Mouse (Mus musculus) heart, postnatal 0 days (tissue): ENCODE results near the gene 2810004N23Rik. TPM values are rescaled to one million over a fixed set of nuclear protein-coding genes. Genes with fewer than 3 reads are reported as not detected.

Experiments
- ATAC-seq: fragments of 200-750 bp; cut with Nextera tagmentation; 2 replicates; pipeline ENCODE4 v1.8.0; 2017; ENCODE audit warnings: low read depth, moderate number of reproducible peaks, moderate library complexity; ENCODE audit not compliant: insufficient read depth
- DNase-seq: peaks from one replicate; pipeline ENCODE4 v3.0.0-alpha.2; 2016; ENCODE audit warnings: low spot score
- H3K27ac ChIP-seq: fragments of 300-500 bp; sonication (generic); 2 replicates; pipeline ENCODE4 v1.5.1; 2014; ENCODE audit warnings: low read depth, mild to moderate bottlenecking
- H3K27me3 ChIP-seq: fragments of 300-500 bp; sonication (generic); 2 replicates; pipeline ENCODE4 v1.6.1; 2014; ENCODE audit warnings: low read length, mixed read lengths; ENCODE audit not compliant: control insufficient read depth, insufficient read depth
- H3K36me3 ChIP-seq: fragments of 300-500 bp; sonication (generic); replicated peaks from 2 replicates; pipeline ENCODE4 v1.6.1; 2014; ENCODE audit warnings: low read length, mixed read lengths; ENCODE audit not compliant: control insufficient read depth, insufficient read depth
- H3K4me1 ChIP-seq: fragments of 300-500 bp; sonication (generic); 2 replicates; pipeline ENCODE4 v1.6.1; 2014; ENCODE audit warnings: antibody characterized with exemption; ENCODE audit not compliant: control insufficient read depth, insufficient read depth
- H3K4me2 ChIP-seq: fragments of 300-500 bp; sonication (generic); 2 replicates; pipeline ENCODE4 v1.6.1; 2014; ENCODE audit warnings: low read depth, mild to moderate bottlenecking, low read length, moderate library complexity
- H3K4me3 ChIP-seq: fragments of 300-500 bp; sonication (generic); 2 replicates; pipeline ENCODE4 v1.5.1; 2014; ENCODE audit warnings: low read depth, low read length
- H3K9ac ChIP-seq: fragments of 300-500 bp; sonication (generic); replicated peaks from 2 replicates; pipeline ENCODE4 v1.6.1; 2014; ENCODE audit warnings: low read depth, low read length, mixed read lengths
- H3K9me3 ChIP-seq: fragments of 300-500 bp; sonication (generic); replicated peaks from 2 replicates; pipeline ENCODE4 v1.6.1; 2016; ENCODE audit warnings: low read length; ENCODE audit not compliant: control insufficient read depth
- CTCF ChIP-seq: IDR thresholded peaks from 2 replicates; pipeline ENCODE4 v1.5.1; 2016; ENCODE audit warnings: antibody characterized with exemption, control low read depth, low read depth
- EP300 ChIP-seq: IDR thresholded peaks from 2 replicates; pipeline ENCODE4 v1.6.1; 2016; ENCODE audit warnings: antibody characterized with exemption, low read depth
- WGBS: fragments of 180-500 bp; shearing (Covaris S2); extraction: QIAGEN DNeasy Blood & Tissue Kit; methylation state at CpG from one replicate; pipeline ENCODE4 v1.1.7; 2014; 5-methylcytosine and 5-hydroxymethylcytosine counted together
- polyA plus RNA-seq: library from polyadenylated mRNA; unstranded; fragments of >200 nt; fragmentation: Nextera tagmentation; extraction: Ambion mirVana; gene quantifications from 2 replicates; pipeline ENCODE4 v1.2.1, GENCODE M21; 2015
- total RNA-seq: library from RNA; depleted of rRNA; stranded (reverse); fragments of >200 nt; gene quantifications from 2 replicates; pipeline ENCODE4 v1.2.3, GENCODE M21; 2014; ENCODE audit warnings: low replicate concordance

The 2810004N23Rik gene
- total and polyA plus RNA-seq, 2 experiments from 2014 or later = 45.9 to 49.6 TPM

DNA sequence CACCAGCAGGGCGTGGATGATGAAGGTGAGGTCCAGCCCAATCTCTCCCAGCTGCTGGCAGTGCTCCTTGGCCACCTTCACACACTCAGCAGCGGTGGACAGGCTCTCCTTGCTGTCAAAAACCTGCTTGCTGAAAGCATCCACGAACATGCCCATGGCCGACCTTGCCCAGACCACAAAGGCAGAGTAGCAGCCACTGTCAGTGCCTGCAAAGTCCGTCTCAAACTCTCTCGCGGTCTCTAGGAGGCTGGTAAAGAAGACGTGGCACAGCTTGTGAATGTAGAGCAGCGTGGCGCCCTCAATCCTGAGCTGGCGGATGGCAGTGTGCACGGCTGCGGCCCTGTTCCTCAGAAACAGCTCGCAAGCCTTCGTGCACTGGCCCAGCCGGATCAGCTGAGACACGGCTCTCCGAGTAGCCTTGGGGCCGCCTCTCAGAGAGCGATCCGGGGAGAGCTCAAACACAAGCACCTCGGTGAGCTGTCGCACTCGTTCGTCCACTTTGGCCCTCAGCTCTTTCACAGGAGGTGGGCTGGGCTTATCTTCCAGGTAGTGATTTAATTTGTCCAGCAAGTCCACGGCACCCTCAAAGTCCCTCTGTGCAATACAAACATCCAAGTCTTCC, 33.2 kb upstream of the 2810004N23Rik start:
- WGBS = 79% methylated on average over 26 of the region's 26 CpGs
- H3K9me3 ChIP-seq = no peaks in the 10 kb centered on the region
- ATAC-seq = no peak
- H3K4me3 ChIP-seq = peak overlapping the region; percentile 82
- no peak overlapping the region for H3K27ac ChIP-seq
- H3K9ac ChIP-seq = peak overlapping the region; percentile 79; the same call in 1 of the 2 replicates
- peak overlapping the region; percentile 96 for H3K4me2 ChIP-seq
- TF ChIP-seq CTCF (no peak), EP300 (no peak)
- H3K36me3 ChIP-seq = peaks cover 42% of the 10 kb centered on the region
- no peak for DNase-seq
- peaks cover 13% of the 10 kb centered on the region for H3K4me1 ChIP-seq
- no peaks in the 10 kb centered on the region for H3K27me3 ChIP-seq

GRCm38 (mm10) chr8:124892596-124892995, 29.7 kb upstream of the 2810004N23Rik start:
- Histone ChIP-seq H3K27me3 (no peaks in the 10 kb centered on the region), H3K27ac (no peak overlapping the region), H3K4me3 (no peak overlapping the region), H3K9ac (no peak overlapping the region), H3K36me3 (peaks cover 58% of the 10 kb centered on the region), H3K4me1 (peaks cover 7% of the 10 kb centered on the region; the same call in 1 of the 2 replicates), H3K4me2 (no peak overlapping the region), H3K9me3 (no peaks in the 10 kb centered on the region; the same call in 1 of the 2 replicates)
- 58% methylated on average over 3 of the region's 3 CpGs for WGBS
- TF ChIP-seq EP300 (no peak), CTCF (no peak)
- ATAC-seq (no peak), DNase-seq (no peak)

GRCm38 (mm10) chr8:124888385-124888784, 25.5 kb upstream of the 2810004N23Rik start:
- no peaks in the 10 kb centered on the region; the same call in 1 of the 2 replicates for H3K9me3 ChIP-seq
- TF ChIP-seq EP300 = no peak
- 0 out of 2 replicates have a peak, but pooled peaks have one; percentile 10 for TF ChIP-seq CTCF
- peaks cover 83% of the 10 kb centered on the region for H3K36me3 ChIP-seq
- WGBS = 93% methylated on average over 5 of the region's 5 CpGs
- H3K27me3 ChIP-seq = no peaks in the 10 kb centered on the region
- H3K4me2 ChIP-seq = no peak overlapping the region
- no peak overlapping the region for H3K4me3 ChIP-seq
- no peak overlapping the region for H3K9ac ChIP-seq
- H3K4me1 ChIP-seq = no peaks in the 10 kb centered on the region
- DNase-seq = no peak
- no peak overlapping the region for H3K27ac ChIP-seq
- ATAC-seq = no peak

GRCm38 (mm10) chr8:124878946-124879526, 16.1 kb upstream of the 2810004N23Rik start:
- Histone ChIP-seq H3K27ac (no peak overlapping the region), H3K36me3 (peaks cover 94% of the 10 kb centered on the region), H3K4me2 (no peak overlapping the region), H3K9ac (no peak overlapping the region), H3K4me3 (no peak overlapping the region), H3K4me1 (no peaks in the 10 kb centered on the region), H3K9me3 (no peaks in the 10 kb centered on the region), H3K27me3 (no peaks in the 10 kb centered on the region)
- 46% methylated on average over 10 of the region's 10 CpGs for WGBS
- no peak for ATAC-seq
- DNase-seq = no peak
- TF ChIP-seq EP300 (no peak), CTCF (no peak)

- Histone ChIP-seq H3K4me3 (no peak overlapping the region), H3K4me1 (peaks cover 1% of the 10 kb centered on the region; the same call in 1 of the 2 replicates), H3K27ac (no peak overlapping the region), H3K9me3 (no peaks in the 10 kb centered on the region), H3K36me3 (peaks cover 94% of the 10 kb centered on the region), H3K9ac (no peak overlapping the region), H3K27me3 (no peaks in the 10 kb centered on the region), H3K4me2 (no peak overlapping the region)
- DNase-seq (no peak), ATAC-seq (no peak)
- TF ChIP-seq CTCF (no peak), EP300 (no peak)
- WGBS = 68% methylated on average over 5 of the region's 5 CpGs
These were observed 15.2 kb upstream of the 2810004N23Rik start for GRCm38 (mm10) chr8:124878141-124878540.
